Mouse (Mus musculus): Measurements from ENCODE around the gene Lca5.

Gene Lca5

GRCm38 (mm10) chr9:83389570-83389969, 51.4 kb downstream of the Lca5 start:
- no peak for DNase-seq (ENCODE audit: low spot score)

- DNase-seq (ENCODE audit: low spot score), result no peak
Measured at GRCm38 (mm10) chr9:83386264-83386855, 54.6 kb downstream of the Lca5 start.

DNA sequence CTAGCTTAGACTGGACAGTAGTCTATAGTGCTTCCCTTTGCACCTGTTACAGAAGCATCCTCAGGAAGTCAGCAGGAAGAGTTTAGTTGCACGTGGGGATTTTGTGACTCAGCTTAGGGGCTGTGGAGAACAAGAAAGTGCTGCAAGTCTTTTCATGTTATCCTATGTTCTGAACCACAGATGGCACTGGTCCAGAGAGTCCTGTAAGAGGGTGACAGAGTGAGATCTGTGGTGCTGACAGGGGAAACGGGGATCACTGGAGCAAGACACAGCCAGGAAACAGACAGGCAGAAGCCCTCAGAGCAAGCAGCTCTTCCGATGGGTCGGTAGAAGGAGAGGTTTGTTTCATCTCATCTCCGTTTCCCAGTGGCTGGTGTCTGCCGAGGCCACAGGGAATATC, 55.6 kb downstream of the Lca5 start:
- no peak for DNase-seq (ENCODE audit: low spot score)

- DNase-seq (ENCODE audit: low spot score), result no peak
Measured at GRCm38 (mm10) chr9:83383235-83383634, 57.7 kb downstream of the Lca5 start.

DNA sequence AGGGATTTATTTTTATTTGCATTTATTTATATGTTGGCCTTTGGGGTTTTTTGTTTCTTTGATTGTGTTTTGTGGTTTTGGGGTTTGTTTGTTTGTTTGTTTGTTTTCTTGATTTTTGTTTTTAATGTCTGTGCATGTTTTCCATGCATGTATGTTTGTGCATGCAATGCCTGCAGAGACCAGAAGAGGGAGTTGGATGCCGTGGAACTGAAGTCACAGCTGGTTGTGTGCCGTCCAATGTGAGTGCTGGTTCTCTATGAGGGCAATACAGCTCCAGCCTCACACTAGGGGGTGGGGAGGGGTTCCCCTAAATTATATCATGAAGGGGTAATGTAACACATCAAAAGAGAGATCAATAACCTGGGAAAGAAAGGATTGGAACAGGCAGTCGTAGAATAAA, 58.2 kb downstream of the Lca5 start:
- DNase-seq (ENCODE audit: low spot score), result no peak

DNA sequence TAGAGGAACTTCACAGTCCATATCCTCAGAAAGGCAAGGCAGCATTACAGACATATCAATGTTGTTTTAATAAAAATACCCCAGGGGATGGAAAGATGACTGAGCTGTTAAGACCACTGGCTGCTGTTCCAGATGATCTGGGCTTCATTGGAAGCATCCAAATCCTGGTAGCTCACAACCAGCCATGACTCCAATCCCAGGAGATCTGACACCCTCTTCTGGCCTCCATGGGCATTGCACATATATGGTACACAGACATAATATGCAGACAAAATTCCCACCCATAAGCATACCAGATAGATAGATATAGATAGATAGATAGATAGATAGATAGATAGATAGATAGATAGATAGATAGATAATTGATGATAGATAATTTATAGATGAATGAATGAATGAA, 59.6 kb downstream of the Lca5 start:
- no peak for DNase-seq (ENCODE audit: low spot score)

DNA sequence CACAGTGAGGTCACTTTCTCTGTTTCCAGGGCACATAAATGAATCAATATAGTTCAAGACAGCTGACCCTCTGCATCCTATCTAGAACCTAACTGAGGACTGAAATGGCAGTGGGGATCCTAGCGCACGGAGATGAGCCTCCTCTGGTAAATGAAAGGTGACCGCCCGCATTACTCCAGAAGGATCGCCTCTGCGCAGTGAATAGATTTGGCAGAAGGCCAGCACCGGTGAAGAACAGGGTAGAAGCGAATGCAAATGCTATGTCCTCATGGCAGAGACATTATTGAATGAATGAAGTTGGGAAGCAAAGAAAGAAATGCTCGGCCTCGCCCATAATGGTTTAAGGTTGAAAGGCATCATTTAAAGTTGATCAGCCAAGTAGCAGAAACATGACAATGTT, 61.3 kb downstream of the Lca5 start:
- no peak for DNase-seq (ENCODE audit: low spot score)

- no peak for DNase-seq (ENCODE audit: low spot score)
Measured at GRCm38 (mm10) chr9:83377132-83377531, 63.8 kb downstream of the Lca5 start.

DNA sequence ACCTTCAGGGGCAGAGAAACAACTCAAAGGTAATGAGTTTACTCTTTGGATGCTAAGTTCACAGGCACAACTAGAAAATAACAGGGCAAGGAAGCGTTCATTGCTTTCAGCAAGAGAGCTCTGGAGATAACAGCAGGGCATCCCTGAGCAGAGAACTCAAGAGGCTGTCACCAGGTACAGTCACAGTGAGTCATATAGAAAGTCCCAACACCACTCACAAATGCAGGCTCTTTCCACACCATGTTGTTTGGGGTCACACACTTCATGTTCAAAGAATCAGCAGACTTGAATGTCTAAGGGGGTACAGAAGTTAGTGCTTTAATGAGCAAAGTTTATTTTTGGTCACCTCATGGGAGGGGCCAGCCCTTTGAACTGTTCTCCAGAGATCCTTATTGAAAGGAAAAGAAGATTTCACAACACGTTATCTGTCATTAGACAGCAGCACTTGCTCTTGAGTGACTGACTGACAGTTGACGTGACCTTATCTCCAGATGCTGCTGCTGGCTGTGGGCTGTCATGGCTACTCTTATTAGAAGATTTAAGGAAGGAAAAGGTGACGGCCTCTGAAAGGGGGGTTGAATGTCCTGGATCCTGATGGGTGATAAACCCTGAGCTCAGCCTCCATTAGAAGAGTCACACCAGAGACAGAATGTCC, 65.3 kb downstream of the Lca5 start:
- no peak for DNase-seq (ENCODE audit: low spot score)

GRCm38 (mm10) chr9:83370907-83371306, 70.0 kb downstream of the Lca5 start:
- no peak for DNase-seq (ENCODE audit: low spot score)

DNA sequence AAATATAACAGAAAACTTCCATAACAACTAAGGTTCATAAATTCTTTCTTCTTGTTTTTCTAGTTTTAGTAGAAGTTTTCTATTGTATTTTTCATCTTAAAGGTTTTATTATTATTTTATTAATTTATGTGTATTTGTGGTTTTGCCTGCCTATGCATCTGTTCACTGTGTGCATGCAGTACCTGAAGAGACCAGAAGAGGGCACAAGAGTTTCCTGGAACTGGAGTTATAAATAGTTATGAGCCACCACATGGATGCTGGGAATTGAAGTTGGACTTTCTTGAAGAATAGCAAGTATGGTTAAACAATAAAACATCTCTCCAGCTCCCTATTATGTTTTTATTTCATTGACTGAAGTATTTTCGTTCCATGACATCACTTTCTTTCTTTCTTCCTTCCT, 72.7 kb downstream of the Lca5 start:
- DNase-seq (ENCODE audit: low spot score), result peak; percentile 28

DNA sequence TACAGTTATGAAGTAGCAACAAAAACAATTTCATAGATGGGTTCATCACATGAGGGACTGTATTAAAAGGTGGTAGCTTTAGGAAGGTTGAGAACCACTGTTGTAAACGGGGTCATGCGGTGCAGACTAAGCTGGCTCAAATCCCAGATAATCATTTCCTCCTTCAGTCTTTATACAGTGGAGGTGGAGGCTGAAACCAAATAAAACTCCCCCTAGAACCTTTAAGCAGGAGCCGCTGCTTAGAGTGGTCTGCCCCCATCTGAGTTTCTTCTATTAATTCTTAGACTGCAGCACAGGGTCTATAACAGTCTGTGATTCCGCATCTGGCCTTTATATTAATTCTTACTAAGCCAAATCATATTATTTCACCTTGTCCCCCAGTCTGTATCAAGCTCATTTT, 85.1 kb downstream of the Lca5 start:
- no peak for DNase-seq (ENCODE audit: low spot score)

- DNase-seq (ENCODE audit: low spot score), result no peak
Measured at GRCm38 (mm10) chr9:83353316-83353715, 87.6 kb downstream of the Lca5 start.

GRCm38 (mm10) chr9:83351171-83351570, 89.8 kb downstream of the Lca5 start:
- DNase-seq (ENCODE audit: low spot score), result no peak

DNA sequence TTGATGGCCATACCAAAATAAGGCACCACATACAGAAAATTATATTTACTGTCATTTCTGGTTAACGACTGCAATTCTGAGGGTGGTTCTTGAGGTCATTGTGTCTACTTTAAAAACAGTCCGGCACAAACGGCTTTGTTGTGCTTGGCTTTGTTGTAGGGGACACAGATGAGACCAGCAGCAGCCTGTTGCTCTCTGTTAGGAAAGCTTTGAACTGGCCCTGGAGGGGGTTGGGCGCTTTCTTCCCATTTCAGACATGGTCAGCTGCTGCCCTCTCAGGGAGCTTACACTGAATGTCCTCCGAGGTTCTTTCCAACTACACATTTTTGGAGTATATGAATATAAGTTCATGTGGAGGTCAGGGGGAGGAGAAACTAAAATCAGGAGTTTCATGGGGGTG, 90.3 kb downstream of the Lca5 start:
- peak; percentile 59 for DNase-seq (ENCODE audit: low spot score)

GRCm38 (mm10) chr9:83349905-83350304, 91.0 kb downstream of the Lca5 start:
- DNase-seq (ENCODE audit: low spot score), result peak; percentile 6

DNA sequence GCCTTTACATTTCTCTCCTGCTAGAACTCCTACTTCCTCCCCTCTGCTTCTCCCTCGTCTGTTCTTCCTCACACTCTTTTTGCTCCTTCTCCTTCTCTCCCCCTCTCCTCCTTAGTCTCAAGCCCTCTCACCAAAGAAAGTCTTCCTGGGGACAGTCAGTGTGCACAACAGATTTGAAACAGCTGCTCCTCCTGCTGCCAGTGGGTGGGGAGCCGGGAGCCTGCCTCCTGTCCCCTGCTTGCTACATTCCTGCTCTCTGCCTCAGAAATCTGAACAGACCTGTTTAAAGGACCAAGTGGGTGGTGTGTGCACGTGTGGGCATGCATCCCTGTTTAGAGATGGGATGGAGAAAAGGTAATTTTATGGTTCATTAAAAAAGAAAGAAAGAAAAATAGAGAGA, 91.4 kb downstream of the Lca5 start:
- peak; percentile 65 for DNase-seq (ENCODE audit: low spot score)

DNA sequence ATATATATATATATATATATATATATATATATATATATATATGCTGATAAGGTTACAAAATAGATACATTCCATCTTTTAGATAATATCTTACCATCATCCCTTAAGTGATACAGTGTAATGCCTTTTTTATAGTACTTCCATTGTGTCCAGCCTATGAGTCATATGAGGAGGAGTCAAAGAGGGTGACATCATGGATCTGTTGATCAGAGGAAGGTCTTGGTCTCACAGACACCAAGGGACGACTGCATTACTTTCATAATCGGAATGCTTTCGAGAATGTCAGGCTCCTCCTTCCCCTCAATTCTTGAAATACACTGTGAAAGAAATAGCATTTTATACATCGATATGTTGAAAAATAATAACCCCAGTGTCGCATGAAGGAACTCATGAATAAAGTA, 93.4 kb downstream of the Lca5 start:
- DNase-seq (ENCODE audit: low spot score), result no peak

DNA sequence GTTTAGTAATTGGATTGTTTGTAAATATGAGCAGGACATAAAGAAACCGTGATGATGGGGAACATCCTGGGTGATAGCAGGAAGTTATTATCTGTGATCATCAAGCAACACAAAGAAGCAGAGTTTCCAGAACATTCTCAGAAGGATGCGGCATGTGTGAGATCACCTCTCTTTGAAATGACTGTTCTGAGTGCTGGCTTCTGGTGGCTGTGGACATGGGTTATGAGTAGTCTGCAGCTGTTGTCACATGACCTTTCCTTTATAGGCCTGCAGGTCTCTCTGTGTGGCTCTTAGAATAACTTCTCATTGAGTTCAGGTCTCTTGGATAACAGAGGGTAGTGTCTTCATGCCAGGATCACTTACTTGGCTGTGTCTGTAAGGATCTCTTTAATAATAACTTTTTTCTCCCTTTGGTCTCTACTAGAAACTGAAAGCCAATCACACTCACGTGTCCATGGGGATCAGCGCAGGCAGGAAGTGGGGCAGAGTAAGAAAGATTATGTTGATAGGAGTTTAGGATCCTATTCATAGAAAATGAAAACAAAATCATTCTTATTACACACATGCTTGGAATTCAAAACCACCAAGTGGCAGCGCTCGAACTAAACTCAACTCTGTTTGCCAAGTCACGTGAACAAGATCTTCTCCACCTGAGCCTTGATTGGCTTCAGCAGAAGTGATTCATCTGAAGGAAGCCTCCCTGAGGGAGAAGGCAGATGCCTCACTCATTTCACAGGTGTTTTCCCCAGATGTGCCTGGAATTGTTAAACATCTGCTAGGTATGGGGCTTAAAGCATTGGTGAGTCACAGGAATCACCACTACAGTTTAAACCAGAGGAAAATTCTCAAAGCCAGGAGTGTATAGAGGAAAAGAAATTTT, 98.2 kb downstream of the Lca5 start:
- DNase-seq (ENCODE audit: low spot score), result no peak

All from urinary bladder, postnatal 14 days (tissue).